Mouse (Mus musculus) heart, embryonic 14.5 days (tissue): ENCODE data around the gene Zcchc2. TPM values are rescaled to one million over a fixed set of nuclear protein-coding genes. Genes with fewer than 3 reads are reported as not detected.

Source experiments
- ATAC-seq: fragments of 200-750 bp; cut with Nextera tagmentation; 2 replicates; pipeline ENCODE4 v1.8.0; 2017; ENCODE audit warnings: low read depth, moderate TSS enrichment; ENCODE audit not compliant: insufficient number of reproducible peaks, insufficient read depth, low FRiP score
- H3K27ac ChIP-seq, 2 experiments: fragments of 200-500 bp in 1 of 2; fragments of 300-500 bp in 1 of 2; sonication (generic) in 1 of 2; replicated peaks in 1 of 2; 2 replicates each; pipeline ENCODE4 v1.5.1; 2012 to 2014; ENCODE audit warnings: low read depth in 2 of 2, low read length in 2 of 2, control low read depth in 1 of 2, mild to moderate bottlenecking in 1 of 2, mixed read lengths in 1 of 2; ENCODE audit not compliant: control insufficient read depth in 1 of 2, insufficient read depth in 1 of 2
- H3K27me3 ChIP-seq: fragments of 300-500 bp; sonication (generic); 2 replicates; pipeline ENCODE4 v1.6.1; 2014; ENCODE audit warnings: mild to moderate bottlenecking, low read length, control low read depth; ENCODE audit not compliant: control insufficient read depth, insufficient read depth
- H3K36me3 ChIP-seq: fragments of 300-500 bp; sonication (generic); 2 replicates; pipeline ENCODE4 v1.6.1; 2014; ENCODE audit warnings: mild to moderate bottlenecking, control low read depth, low read length, mixed read lengths; ENCODE audit not compliant: control insufficient read depth, insufficient read depth
- H3K4me1 ChIP-seq, 2 experiments: fragments of 200-500 bp in 1 of 2; fragments of 300-500 bp in 1 of 2; sonication (generic) in 1 of 2; 2 replicates each; pipeline ENCODE4 v1.6.1; 2012 to 2014; ENCODE audit warnings: low read length in 2 of 2, control low read depth in 1 of 2, mixed read lengths in 1 of 2; ENCODE audit not compliant: control insufficient read depth in 2 of 2, insufficient read depth in 2 of 2
- H3K4me2 ChIP-seq: fragments of 300-500 bp; sonication (generic); 2 replicates; pipeline ENCODE4 v1.6.1; 2014; ENCODE audit warnings: mild to moderate bottlenecking, low read length
- H3K4me3 ChIP-seq, 2 experiments: fragments of 200-500 bp in 1 of 2; fragments of 300-500 bp in 1 of 2; sonication (generic) in 1 of 2; 2 replicates each; pipeline ENCODE4 v1.5.1; 2012 to 2014; ENCODE audit warnings: low read length in 2 of 2, mild to moderate bottlenecking in 2 of 2, control low read depth in 1 of 2, low read depth in 1 of 2, moderate library complexity in 1 of 2; ENCODE audit not compliant: control insufficient read depth in 1 of 2, insufficient read depth in 1 of 2
- H3K9ac ChIP-seq: fragments of 300-500 bp; sonication (generic); 2 replicates; pipeline ENCODE4 v1.6.1; 2014; ENCODE audit warnings: mild to moderate bottlenecking, low read length
- H3K9me3 ChIP-seq: fragments of 300-500 bp; sonication (generic); 2 replicates; pipeline ENCODE4 v1.6.1; 2016; ENCODE audit warnings: low read length, control low read depth; ENCODE audit not compliant: control insufficient read depth
- WGBS: fragments of 180-500 bp; shearing (Covaris S2); extraction: QIAGEN DNeasy Blood & Tissue Kit; methylation state at CpG from one replicate; pipeline ENCODE4 v1.1.7; 2014; 5-methylcytosine and 5-hydroxymethylcytosine counted together
- polyA plus RNA-seq: library from polyadenylated mRNA; unstranded; fragments of >200 nt; fragmentation: Nextera tagmentation; extraction: Ambion mirVana; gene quantifications from 2 replicates; pipeline ENCODE4 v1.2.1, GENCODE M21; 2014

Zcchc2 gene
- polyA plus RNA-seq, 1 experiment from 2014 or later: 2.3 TPM

GRCm38 (mm10) chr1:105999802-106000201, 9.6 kb downstream of the Zcchc2 start:
- ATAC-seq: no peak
- Histone ChIP-seq H3K36me3 (peaks cover 23% of the 10 kb centered on the region), H3K4me1 (peaks cover 7 to 29% of the 10 kb centered on the region in 2 experiments), H3K9me3 (no peaks in the 10 kb centered on the region), H3K27me3 (no peaks in the 10 kb centered on the region), H3K27ac (no peak overlapping the region), H3K4me3 (no peak overlapping the region), H3K9ac (no peak overlapping the region), H3K4me2 (no peak overlapping the region)
- WGBS: 90% methylated on average over 2 of the region's 2 CpGs

- ATAC-seq: no peak
- Histone ChIP-seq H3K9me3 (no peaks in the 10 kb centered on the region), H3K4me2 (no peak overlapping the region), H3K27ac (no peak overlapping the region), H3K4me1 (peaks cover 0 to 3% of the 10 kb centered on the region in 2 experiments; a peak in 2 of 4 replicates), H3K9ac (no peak overlapping the region), H3K27me3 (no peaks in the 10 kb centered on the region), H3K4me3 (no peak overlapping the region), H3K36me3 (peaks cover 80% of the 10 kb centered on the region)
- 48% methylated on average over 1 of the region's 1 CpGs for WGBS
These were observed 17.4 kb downstream of the Zcchc2 start for GRCm38 (mm10) chr1:106007581-106007980.

GRCm38 (mm10) chr1:106011097-106011496, 20.9 kb downstream of the Zcchc2 start:
- Histone ChIP-seq H3K9me3 (no peaks in the 10 kb centered on the region), H3K27ac (no peak overlapping the region), H3K4me3 (no peak overlapping the region), H3K27me3 (no peaks in the 10 kb centered on the region), H3K4me1 (peaks cover 0 to 6% of the 10 kb centered on the region in 2 experiments; a peak in 2 of 4 replicates), H3K36me3 (peaks cover 69% of the 10 kb centered on the region), H3K9ac (no peak overlapping the region), H3K4me2 (no peak overlapping the region)
- no peak for ATAC-seq
- 50% methylated on average over 7 of the region's 7 CpGs for WGBS

GRCm38 (mm10) chr1:106013759-106014158, 23.6 kb downstream of the Zcchc2 start:
- no peaks in the 10 kb centered on the region for H3K9me3 ChIP-seq
- ATAC-seq: no peak
- WGBS: 85% methylated on average over 2 of the region's 2 CpGs
- no peak overlapping the region for H3K27ac ChIP-seq
- H3K4me1 ChIP-seq: peaks cover 0 to 6% of the 10 kb centered on the region in 2 experiments; a peak in 2 of 4 replicates
- no peaks in the 10 kb centered on the region for H3K27me3 ChIP-seq
- peaks cover 71% of the 10 kb centered on the region for H3K36me3 ChIP-seq
- no peak overlapping the region for H3K4me3 ChIP-seq
- H3K9ac ChIP-seq: no peak overlapping the region
- no peak overlapping the region for H3K4me2 ChIP-seq

- Histone ChIP-seq H3K27me3 (no peaks in the 10 kb centered on the region), H3K9ac (no peak overlapping the region), H3K36me3 (peaks cover 85% of the 10 kb centered on the region), H3K4me3 (no peak overlapping the region), H3K27ac (no peak overlapping the region), H3K4me2 (no peak overlapping the region), H3K9me3 (no peaks in the 10 kb centered on the region), H3K4me1 (0 out of 4 replicates have a peak, but pooled peaks cover 0 to 3% of the 10 kb centered on the region in 2 experiments)
- 77% methylated on average over 6 of the region's 6 CpGs for WGBS
- no peak for ATAC-seq
These were observed 26.1 kb downstream of the Zcchc2 start for GRCm38 (mm10) chr1:106016262-106016661.

- 81% methylated on average over 6 of the region's 6 CpGs for WGBS
- ATAC-seq: no peak
- Histone ChIP-seq H3K27me3 (no peaks in the 10 kb centered on the region), H3K4me3 (no peak overlapping the region), H3K27ac (no peak overlapping the region), H3K4me1 (no peaks in the 10 kb centered on the region), H3K9me3 (no peaks in the 10 kb centered on the region), H3K4me2 (no peak overlapping the region), H3K36me3 (peaks cover 98% of the 10 kb centered on the region), H3K9ac (no peak overlapping the region)
These were observed 29.6 kb downstream of the Zcchc2 start for GRCm38 (mm10) chr1:106019854-106020253.

GRCm38 (mm10) chr1:106022998-106023397, 32.8 kb downstream of the Zcchc2 start:
- no peak overlapping the region for H3K4me3 ChIP-seq
- no peaks in the 10 kb centered on the region for H3K4me1 ChIP-seq
- H3K9me3 ChIP-seq: no peaks in the 10 kb centered on the region
- H3K27ac ChIP-seq: no peak overlapping the region
- peaks cover 93% of the 10 kb centered on the region for H3K36me3 ChIP-seq
- 38% methylated on average over 1 of the region's 1 CpGs for WGBS
- no peaks in the 10 kb centered on the region for H3K27me3 ChIP-seq
- no peak overlapping the region for H3K9ac ChIP-seq
- ATAC-seq: no peak
- no peak overlapping the region for H3K4me2 ChIP-seq

- peaks cover 93% of the 10 kb centered on the region for H3K36me3 ChIP-seq
These were observed 34.0 kb downstream of the Zcchc2 start for GRCm38 (mm10) chr1:106024254-106024653.

More at GRCm38 (mm10) chr1:106024254-106024653, 34.0 kb downstream of the Zcchc2 start:
- Histone ChIP-seq H3K4me3 (no peak overlapping the region), H3K9me3 (no peaks in the 10 kb centered on the region), H3K27me3 (no peaks in the 10 kb centered on the region), H3K27ac (no peak overlapping the region), H3K9ac (no peak overlapping the region), H3K4me1 (no peaks in the 10 kb centered on the region), H3K4me2 (no peak overlapping the region)
- ATAC-seq: no peak
- WGBS: 56% methylated on average over 2 of the region's 2 CpGs
